Mouse (Mus musculus) embryonic facial prominence, embryonic 15.5 days (tissue): ENCODE measurements around the gene Higd1c. TPM values are rescaled to one million over a fixed set of nuclear protein-coding genes. Genes with fewer than 3 reads are reported as not detected.
"Not testable (repeated sequence)": the region's sequence is repeated elsewhere in the genome, so short reads cannot be mapped to it uniquely, and the experiment has no call there.

ENCODE experiments used
- ATAC-seq: fragments of 200-750 bp; cut with Nextera tagmentation; 2 replicates; pipeline ENCODE4 v1.8.0; 2017; ENCODE audit warnings: low read depth, moderate TSS enrichment; ENCODE audit not compliant: insufficient number of reproducible peaks, low FRiP score, low TSS enrichment
- H3K27ac ChIP-seq: fragments of 300-500 bp; sonication (generic); replicated peaks from 2 replicates; pipeline ENCODE4 v1.5.1; 2015; ENCODE audit warnings: mild to moderate bottlenecking, inconsistent platforms
- H3K27me3 ChIP-seq: fragments of 300-500 bp; sonication (generic); 2 replicates; pipeline ENCODE4 v1.6.1; 2015; ENCODE audit warnings: inconsistent platforms
- H3K36me3 ChIP-seq: fragments of 300-500 bp; sonication (generic); 2 replicates; pipeline ENCODE4 v1.6.1; 2015; ENCODE audit warnings: mild to moderate bottlenecking, inconsistent platforms
- H3K4me1 ChIP-seq: fragments of 300-500 bp; sonication (generic); 2 replicates; pipeline ENCODE4 v1.6.1; 2015; ENCODE audit warnings: inconsistent platforms
- H3K4me2 ChIP-seq: fragments of 300-500 bp; sonication (generic); replicated peaks from 2 replicates; pipeline ENCODE4 v1.6.1; 2015; ENCODE audit warnings: mild to moderate bottlenecking, inconsistent platforms
- H3K4me3 ChIP-seq: fragments of 300-500 bp; sonication (generic); replicated peaks from 2 replicates; pipeline ENCODE4 v1.5.1; 2015; ENCODE audit warnings: mild to moderate bottlenecking, inconsistent platforms
- H3K9ac ChIP-seq: fragments of 300-500 bp; sonication (generic); 2 replicates; pipeline ENCODE4 v1.6.1; 2015; ENCODE audit warnings: inconsistent platforms
- H3K9me3 ChIP-seq: fragments of 300-500 bp; sonication (generic); replicated peaks from 2 replicates; pipeline ENCODE4 v1.6.1; 2016; ENCODE audit warnings: inconsistent platforms
- WGBS: fragments of 180-500 bp; shearing (Covaris S2); methylation state at CpG from one replicate; pipeline ENCODE4 v1.1.7; 2015; 5-methylcytosine and 5-hydroxymethylcytosine counted together
- polyA plus RNA-seq: library from polyadenylated mRNA; unstranded; fragments of >200 nt; fragmentation: Nextera tagmentation; extraction: Ambion mirVana; gene quantifications from 2 replicates; pipeline ENCODE4 v1.2.1, GENCODE M21; 2015

The Higd1c gene
- polyA plus RNA-seq, 1 experiment from 2014 or later, result not detected

DNA sequence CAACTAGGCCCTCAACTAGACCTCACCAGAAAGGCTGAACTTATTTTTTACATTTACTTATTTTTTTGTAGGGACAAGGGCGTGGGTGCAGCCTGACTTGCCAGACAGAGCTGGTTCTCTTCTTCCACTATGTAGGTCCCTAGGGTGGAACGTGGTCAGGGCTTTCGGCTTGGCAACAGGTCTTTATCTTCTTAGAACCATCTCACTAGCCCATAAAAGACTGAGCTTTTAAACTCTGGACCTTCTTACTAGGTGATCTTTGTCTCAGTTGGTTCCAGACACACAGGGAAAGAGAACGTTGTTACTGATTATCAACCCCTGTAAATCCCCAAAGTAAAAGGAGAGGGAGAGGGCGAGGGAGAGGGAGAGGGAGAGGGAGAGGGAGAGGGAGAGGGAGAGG is 49.0 kb downstream of the Higd1c start:
- H3K4me2 ChIP-seq, result no peak overlapping the region
- no peaks in the 10 kb centered on the region for H3K27me3 ChIP-seq
- WGBS, result 72% methylated on average over 4 of the region's 5 CpGs
- no peak overlapping the region for H3K27ac ChIP-seq
- H3K36me3 ChIP-seq, result peaks cover 24% of the 10 kb centered on the region
- H3K4me3 ChIP-seq, result no peak overlapping the region
- peaks cover 20% of the 10 kb centered on the region; the same call in 1 of the 2 replicates for H3K4me1 ChIP-seq
- no peak for ATAC-seq
- no peaks in the 10 kb centered on the region for H3K9me3 ChIP-seq
- no peak overlapping the region for H3K9ac ChIP-seq

DNA sequence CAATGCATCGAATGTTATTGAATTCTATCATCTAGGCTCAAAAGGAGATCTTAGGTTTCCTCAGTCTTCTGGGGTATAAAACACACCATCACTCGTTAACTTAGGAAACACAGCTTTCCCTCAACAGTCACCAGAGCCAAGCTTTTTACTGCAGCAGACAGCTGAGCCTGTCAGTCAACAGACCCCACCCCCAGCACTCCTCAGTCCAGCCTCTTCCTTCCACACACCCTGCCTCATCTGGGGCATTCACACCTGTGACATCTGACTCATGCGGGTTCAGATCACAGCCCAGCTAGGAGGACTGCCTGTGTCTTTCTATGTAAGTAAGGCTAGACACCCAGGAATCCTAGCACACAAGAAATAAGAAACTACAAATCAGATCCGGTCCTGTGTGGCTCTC is 49.7 kb downstream of the Higd1c start:
- Histone ChIP-seq H3K4me1 (peaks cover 21% of the 10 kb centered on the region; the same call in 1 of the 2 replicates), H3K4me3 (no peak overlapping the region), H3K9me3 (no peaks in the 10 kb centered on the region), H3K4me2 (no peak overlapping the region), H3K9ac (no peak overlapping the region), H3K36me3 (peaks cover 18% of the 10 kb centered on the region), H3K27me3 (no peaks in the 10 kb centered on the region), H3K27ac (no peak overlapping the region)
- 61% methylated on average over 4 of the region's 4 CpGs for WGBS
- ATAC-seq, result no peak

DNA sequence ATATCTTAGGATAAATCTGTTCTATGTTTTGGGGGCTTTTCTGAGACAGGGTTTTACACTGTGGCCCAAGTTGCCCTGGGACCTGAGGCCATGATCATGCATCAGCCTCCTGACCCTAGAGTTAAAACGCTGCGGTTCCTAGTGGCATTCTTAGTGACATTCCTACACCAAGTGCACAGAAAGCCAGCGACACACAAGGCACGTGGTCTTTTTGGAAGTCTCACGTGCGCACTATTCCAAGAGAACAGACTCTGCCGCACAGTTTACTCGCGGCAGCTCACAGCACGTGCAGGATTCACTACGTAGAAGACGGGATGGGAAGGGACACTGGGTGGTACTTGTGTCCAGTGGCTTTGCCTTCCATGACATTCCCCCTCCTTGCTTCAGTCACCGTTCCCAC is 50.6 kb downstream of the Higd1c start:
- Histone ChIP-seq H3K9ac (no peak overlapping the region), H3K4me2 (no peak overlapping the region), H3K4me1 (peaks cover 26% of the 10 kb centered on the region; the same call in 1 of the 2 replicates), H3K9me3 (no peaks in the 10 kb centered on the region), H3K36me3 (peaks cover 12% of the 10 kb centered on the region; the same call in 1 of the 2 replicates), H3K27me3 (no peaks in the 10 kb centered on the region), H3K27ac (no peak overlapping the region), H3K4me3 (no peak overlapping the region)
- no peak for ATAC-seq
- WGBS, result 93% methylated on average over 13 of the region's 13 CpGs

DNA sequence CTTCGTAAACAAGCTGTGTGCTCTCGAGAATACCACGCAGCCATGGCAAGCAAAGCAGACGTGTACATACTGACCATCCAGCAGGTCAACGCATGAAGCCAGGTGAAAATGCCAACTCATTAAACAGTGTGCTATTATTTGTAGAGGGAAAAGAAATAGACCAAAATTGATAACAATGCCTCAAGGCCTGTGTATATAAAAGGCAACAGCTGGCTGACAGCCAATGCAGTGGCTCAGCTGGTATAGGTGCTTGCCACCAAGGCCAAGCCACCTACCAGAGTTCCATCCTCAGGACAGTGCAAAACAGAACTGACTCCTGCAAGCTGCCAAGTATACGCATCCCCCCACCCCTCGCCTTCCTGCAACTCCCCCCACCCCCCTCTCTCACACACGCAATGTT is 51.3 kb downstream of the Higd1c start:
- Histone ChIP-seq H3K4me2 (no peak overlapping the region), H3K4me1 (peaks cover 30% of the 10 kb centered on the region; the same call in 1 of the 2 replicates), H3K27ac (no peak overlapping the region), H3K4me3 (no peak overlapping the region), H3K9me3 (no peaks in the 10 kb centered on the region), H3K36me3 (peaks cover 12% of the 10 kb centered on the region; the same call in 1 of the 2 replicates), H3K9ac (no peak overlapping the region), H3K27me3 (no peaks in the 10 kb centered on the region)
- no peak for ATAC-seq
- 85% methylated on average over 8 of the region's 8 CpGs for WGBS

DNA sequence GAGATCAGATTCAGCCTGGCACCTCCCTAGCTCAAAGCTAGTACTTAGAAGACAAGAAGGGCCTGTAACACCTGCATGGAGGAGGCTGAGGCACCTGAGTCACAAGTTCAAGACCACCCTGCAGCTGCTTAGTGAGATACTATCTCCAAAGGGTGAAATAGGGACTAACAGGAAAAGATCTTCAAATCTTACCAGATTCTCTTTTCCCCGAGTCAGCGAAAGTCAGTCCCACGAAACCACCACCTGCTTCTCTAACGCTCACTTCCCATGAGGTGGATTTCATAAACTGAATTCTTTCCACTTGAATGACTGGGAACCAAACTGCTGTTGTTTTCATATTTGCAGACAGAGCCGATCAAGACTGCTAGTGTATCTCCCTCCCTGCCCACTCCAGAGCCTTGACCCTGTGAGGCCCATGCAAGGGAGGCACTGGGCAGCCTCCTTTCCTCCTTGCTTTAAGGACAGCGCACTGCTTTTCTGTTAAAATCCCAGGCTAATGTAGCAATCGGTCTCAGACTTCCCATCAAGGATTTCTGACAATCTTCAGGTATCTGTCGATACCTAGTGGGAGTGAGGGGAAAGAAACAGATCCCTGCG is 53.6 kb downstream of the Higd1c start:
- Histone ChIP-seq H3K9ac (no peak overlapping the region), H3K27me3 (no peaks in the 10 kb centered on the region), H3K27ac (0 out of 2 replicates have a peak overlapping the region, but pooled peaks have one; percentile 1), H3K36me3 (no peaks in the 10 kb centered on the region), H3K9me3 (no peaks in the 10 kb centered on the region), H3K4me2 (no peak overlapping the region), H3K4me3 (no peak overlapping the region), H3K4me1 (peaks cover 37% of the 10 kb centered on the region)
- 66% methylated on average over 9 of the region's 9 CpGs for WGBS
- no peak for ATAC-seq

DNA sequence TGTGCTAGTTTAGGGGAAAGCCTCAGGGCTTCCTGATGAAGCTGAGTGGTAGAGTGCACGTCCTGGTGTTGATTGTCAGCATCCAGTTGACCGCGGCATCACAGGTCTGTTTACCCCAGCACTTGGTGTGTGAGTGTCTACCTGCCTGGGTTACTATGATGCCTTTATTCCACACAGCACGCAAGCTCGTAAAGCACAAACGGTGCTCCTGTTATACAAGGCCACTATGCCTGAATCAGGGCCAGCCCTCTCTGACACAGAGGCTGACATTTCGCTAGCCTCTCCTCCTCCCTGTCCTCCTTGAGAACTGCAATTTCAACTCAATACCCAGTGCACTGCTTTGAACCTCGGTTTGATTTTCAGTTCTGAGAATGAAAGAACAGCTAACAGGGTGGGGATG is 55.0 kb downstream of the Higd1c start:
- WGBS, result 67% methylated on average over 8 of the region's 8 CpGs
- peaks cover 49% of the 10 kb centered on the region for H3K4me1 ChIP-seq

DNA sequence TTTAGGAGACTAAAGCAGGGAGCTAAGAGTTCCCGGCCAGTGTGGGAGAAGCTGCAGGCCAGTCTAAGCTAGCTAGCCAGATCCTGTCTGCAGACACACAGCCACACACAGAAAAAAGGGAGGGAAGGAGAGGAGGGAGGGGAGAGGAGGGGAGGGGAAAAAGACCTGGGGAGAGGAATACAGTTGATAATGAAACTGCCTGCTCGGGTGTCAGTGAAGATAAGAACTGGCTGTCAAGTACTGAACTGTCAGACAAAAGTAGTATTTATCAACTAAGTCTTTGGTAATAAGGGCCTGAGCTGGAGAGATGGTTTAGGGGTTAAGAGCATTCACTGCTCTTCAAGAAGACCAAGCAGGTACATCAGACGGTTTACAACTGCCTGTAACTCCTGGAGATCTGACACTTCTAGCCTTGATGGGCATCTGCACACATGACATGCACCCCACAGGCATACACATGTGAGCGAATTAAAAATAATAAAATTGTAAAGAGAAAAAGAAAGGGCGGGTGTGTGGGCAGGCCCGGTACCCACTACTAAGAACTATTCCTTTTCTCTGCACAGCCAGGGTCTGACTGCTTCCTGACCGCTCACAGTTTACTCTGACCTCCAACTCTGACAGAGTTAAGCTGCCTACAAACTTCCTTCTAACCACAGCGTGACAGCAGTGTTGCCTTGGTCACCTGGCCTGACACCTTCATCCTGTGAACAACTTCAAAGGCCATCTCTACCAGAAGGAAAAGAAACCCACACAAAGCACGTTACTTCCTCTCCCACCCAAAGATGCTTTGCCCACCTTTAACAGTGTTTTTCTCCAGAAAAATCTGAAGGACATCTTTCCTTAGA is 55.8 kb downstream of the Higd1c start:
- ATAC-seq, result no peak
- Histone ChIP-seq H3K4me2 (no peak overlapping the region), H3K9ac (no peak overlapping the region), H3K4me3 (no peak overlapping the region), H3K4me1 (peaks cover 52% of the 10 kb centered on the region), H3K9me3 (no peaks in the 10 kb centered on the region), H3K27me3 (0 out of 2 replicates have a peak, but pooled peaks cover 4% of the 10 kb centered on the region), H3K27ac (no peak overlapping the region), H3K36me3 (no peaks in the 10 kb centered on the region)
- WGBS, result 63% methylated on average over 9 of the region's 9 CpGs

More for the DNA sequence above, 55.0 kb downstream of the Higd1c start:
- Histone ChIP-seq H3K36me3 (no peaks in the 10 kb centered on the region), H3K9me3 (no peaks in the 10 kb centered on the region), H3K9ac (no peak overlapping the region), H3K4me3 (no peak overlapping the region), H3K27me3 (0 out of 2 replicates have a peak, but pooled peaks cover 3% of the 10 kb centered on the region), H3K4me2 (no peak overlapping the region), H3K27ac (no peak overlapping the region)
- no peak for ATAC-seq

DNA sequence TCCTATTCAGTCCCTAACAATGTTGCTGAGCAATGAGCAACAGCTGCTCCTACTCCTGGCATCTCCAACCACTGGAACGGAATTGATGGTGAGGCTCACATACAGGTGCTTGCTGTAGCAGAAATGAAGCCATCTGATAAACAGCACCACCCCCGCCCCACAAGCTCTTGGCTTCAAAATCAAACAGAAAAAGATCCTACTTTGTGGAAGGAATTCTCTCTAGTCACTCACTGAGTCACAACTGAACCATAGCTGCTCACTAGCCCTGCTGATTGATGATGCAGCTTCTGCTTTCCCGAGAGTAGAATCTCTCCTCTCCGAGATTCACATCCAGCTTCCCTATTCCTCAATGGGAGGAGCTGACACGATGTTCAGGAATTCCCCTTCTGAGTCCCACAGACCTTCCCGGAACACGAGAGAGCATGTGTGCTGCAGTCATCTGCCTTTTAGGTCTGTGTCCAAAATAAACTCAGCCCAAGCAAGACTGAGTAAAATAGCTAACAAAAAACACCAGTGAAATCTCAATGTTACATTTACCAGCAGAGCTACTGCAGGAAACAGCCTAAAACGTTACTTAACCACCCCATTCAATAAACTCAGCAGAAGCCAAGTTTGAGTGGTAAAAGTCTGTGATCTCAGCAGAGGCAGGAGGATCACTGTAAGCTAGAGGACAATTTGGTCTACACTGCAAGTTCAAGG is 56.9 kb downstream of the Higd1c start:
- WGBS, result 23% methylated on average over 8 of the region's 8 CpGs
- peak overlapping the region; percentile 95 for H3K4me2 ChIP-seq
- 0 out of 2 replicates have a peak overlapping the region, but pooled peaks have one; percentile 17 for H3K27ac ChIP-seq
- H3K4me1 ChIP-seq, result peaks cover 50% of the 10 kb centered on the region
- no peak overlapping the region for H3K9ac ChIP-seq
- peaks cover 7% of the 10 kb centered on the region; the same call in 1 of the 2 replicates for H3K27me3 ChIP-seq
- peak overlapping the region; percentile 89 for H3K4me3 ChIP-seq
- ATAC-seq, result no peak
- H3K36me3 ChIP-seq, result no peaks in the 10 kb centered on the region
- no peaks in the 10 kb centered on the region for H3K9me3 ChIP-seq

DNA sequence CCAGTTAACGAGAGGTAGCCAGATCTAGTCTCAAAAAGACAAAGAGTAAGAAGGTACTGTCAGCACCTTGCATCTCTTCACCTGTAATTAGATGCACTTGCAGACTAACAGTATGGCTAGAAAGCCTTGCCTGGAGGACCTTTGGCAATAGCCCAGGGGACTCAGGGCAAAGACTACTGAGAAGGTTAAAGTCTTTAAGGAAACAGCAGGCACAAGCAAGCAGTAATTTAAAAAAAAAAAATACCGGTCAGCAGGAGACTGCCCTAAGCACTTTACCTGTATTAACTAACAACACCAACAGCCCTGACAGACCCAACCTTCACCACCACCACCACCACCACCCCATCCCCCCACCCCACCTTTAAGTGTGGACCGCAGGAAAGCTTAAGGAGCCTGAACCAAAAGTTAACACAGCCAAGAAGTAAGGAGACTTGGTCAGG is 57.4 kb downstream of the Higd1c start, which contains the start of gene Gm5475:
TSS of gene Gm5475 (plus strand) at position 390 of the 440 bp plus-strand sequence.
- peak within 1 kb of the TSS; percentile 95 for H3K4me2 ChIP-seq
- not testable (repeated sequence) for H3K27me3 ChIP-seq, ATAC-seq, H3K36me3 ChIP-seq, H3K9me3 ChIP-seq
- WGBS, result 17% methylated on average over 3 of the region's 3 CpGs
- H3K4me1 ChIP-seq, result peaks cover 44% of the 10 kb centered on the region
- peak within 1 kb of the TSS; percentile 89 for H3K4me3 ChIP-seq
- H3K9ac ChIP-seq, result peak within 1 kb of the TSS; percentile 77
- H3K27ac ChIP-seq, result 0 out of 2 replicates have a peak within 1 kb of the TSS, but pooled peaks have one; percentile 17

DNA sequence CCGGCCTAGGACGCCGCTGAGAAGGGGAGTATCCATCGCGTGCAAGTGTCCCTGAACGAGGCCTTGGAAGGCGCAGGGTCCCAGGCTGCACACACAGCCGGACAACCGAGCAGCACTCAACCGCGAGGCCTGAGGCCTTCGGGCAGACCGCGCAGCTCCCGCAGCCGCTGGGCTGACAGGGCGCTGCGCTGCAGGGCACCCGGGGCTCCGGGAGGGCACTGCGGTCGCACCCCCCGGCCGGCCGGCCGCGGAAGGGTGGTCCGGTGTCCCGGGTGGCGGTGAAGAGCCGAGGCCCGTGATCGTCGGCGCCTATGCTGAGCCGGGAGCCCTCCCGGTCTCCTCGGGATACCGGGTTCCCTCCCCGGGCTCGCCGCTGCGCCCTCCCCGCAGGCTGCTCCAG is 58.1 kb downstream of the Higd1c start:
- no peaks in the 10 kb centered on the region for H3K9me3 ChIP-seq
- ATAC-seq, result peak; percentile 26; the same call in 1 of the 2 replicates
- H3K27ac ChIP-seq, result 0 out of 2 replicates have a peak overlapping the region, but pooled peaks have one; percentile 1
- H3K4me3 ChIP-seq, result peak overlapping the region; percentile 89
- H3K4me2 ChIP-seq, result peak overlapping the region; percentile 95
- peaks cover 7% of the 10 kb centered on the region; the same call in 1 of the 2 replicates for H3K27me3 ChIP-seq
- peaks cover 40% of the 10 kb centered on the region for H3K4me1 ChIP-seq
- peak overlapping the region; percentile 77 for H3K9ac ChIP-seq
- H3K36me3 ChIP-seq, result no peaks in the 10 kb centered on the region
- 0% methylated on average over 42 of the region's 44 CpGs for WGBS
